15 mouse cellular contexts compared by ENCODE assay signal in the genomic region with DNA sequence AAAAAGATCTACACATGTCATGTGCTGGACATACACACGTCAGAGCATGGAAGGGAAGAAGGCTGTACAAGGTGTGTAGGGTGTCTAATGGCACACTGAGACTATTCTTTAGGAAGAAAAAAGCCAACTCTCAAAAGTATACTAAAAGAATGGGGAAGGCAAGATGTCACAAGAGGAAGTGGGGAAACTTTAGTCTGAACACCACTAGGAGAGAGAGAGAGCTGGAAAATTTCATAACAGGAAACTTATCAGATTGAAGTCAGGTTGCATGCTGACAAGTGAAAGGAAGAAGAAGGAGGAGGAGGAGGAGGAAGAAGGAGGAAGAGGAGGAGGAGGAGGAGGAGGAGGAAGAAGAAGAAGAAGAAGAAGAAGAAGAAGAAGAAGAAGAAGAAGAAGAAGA.
"Had no signal": no experiment of that assay in that cellular context is flagged by ENCODE, and none has a peak within 500 bp of the region (broad histone marks: within the 10 kb centered on the region; RNA-seq: fewer than 3 reads in every experiment).

No protein-coding gene starts in this region.

- ATAC-seq: hindbrain, postnatal 0 days; intestine, embryonic 16.5 days had no signal

- DNase-seq: gastrocnemius, postnatal 10 days; gastrocnemius, postnatal 25 days; heart, adult 11 months; heart, adult 2 months; heart, postnatal 14 days; heart, postnatal 36 days; kidney, adult 11 months; kidney, adult 2 months; kidney, adult 9 months; kidney, postnatal 10 days; kidney, postnatal 25 days; kidney, postnatal 4 days; liver had no signal
